Mouse (Mus musculus) gastrocnemius, postnatal 14 days (tissue): ENCODE results near the gene Gm10295. TPM values are rescaled to one million over a fixed set of nuclear protein-coding genes. Genes with fewer than 3 reads are reported as not detected.

Source experiments
- DNase-seq: peaks from one replicate; pipeline ENCODE4 v3.0.0; 2021; ENCODE audit warnings: mixed read lengths
- intact Hi-C: fragments of 180-260 bp; cut with DNase I; formaldehyde crosslinking; loops from one replicate; pipeline ENCODE4 v1.15.1; 2025; ENCODE audit warnings: low total_unique reads
- long read RNA-seq, 2 experiments: library from polyadenylated mRNA; stranded (forward); transcript quantifications; one replicate each; pipeline ENCODE4 v2.0.0; 2021
- total RNA-seq, 2 experiments: library from RNA; stranded (reverse); gene quantifications; 2 replicates each; pipeline ENCODE4 v1.2.3; 2021

Gm10295 gene
- total RNA-seq, result not detected
- long read RNA-seq, experiment 1, result 0 reads
- long read RNA-seq, experiment 2, result 0 reads

DNA sequence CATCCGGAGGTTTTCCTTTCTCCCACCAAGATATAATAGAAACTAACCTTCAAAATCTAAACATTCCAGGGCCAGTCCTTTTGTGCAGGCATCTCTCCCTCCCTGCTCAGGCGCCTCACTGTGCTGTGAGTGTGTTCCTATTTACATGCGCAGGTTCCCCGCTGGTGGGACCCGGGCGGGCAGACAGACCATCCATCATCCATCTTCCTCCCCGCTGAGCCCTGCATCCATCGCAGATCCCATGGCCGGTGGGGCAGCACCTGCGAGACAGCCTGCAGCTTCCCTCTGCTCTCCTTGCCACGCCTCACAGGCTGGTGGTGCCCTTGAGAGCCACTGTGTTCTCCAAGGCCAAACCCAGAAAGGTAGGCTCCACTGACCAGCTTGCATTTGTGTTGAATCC, at the start of gene Gm10295:
TSS of gene Gm10295 (minus strand) at position 122 of the 400 bp plus-strand sequence.
- intact Hi-C loops, result no loop called here
- DNase-seq, result no peak

DNA sequence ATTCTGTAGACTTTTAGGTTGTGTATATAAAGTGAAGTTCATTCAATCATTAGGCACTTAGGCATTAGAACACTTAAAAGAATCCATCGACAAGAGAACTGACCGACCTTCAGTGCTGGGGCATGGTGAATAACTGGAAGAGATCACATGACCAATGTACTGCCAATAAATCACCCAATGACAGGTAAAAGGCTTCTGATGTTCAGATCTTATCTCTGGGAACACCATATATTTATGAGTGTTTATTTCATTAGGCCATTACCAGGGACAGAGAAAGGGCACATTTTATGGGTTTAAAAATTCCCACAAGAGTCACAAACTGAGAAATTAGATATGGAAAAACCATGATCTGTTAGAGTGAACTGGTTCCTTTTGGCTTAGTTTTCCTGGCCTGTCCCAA, 49.7 kb upstream of the Gm10295 start:
- intact Hi-C loops, result no loop called here
- DNase-seq, result no peak

DNA sequence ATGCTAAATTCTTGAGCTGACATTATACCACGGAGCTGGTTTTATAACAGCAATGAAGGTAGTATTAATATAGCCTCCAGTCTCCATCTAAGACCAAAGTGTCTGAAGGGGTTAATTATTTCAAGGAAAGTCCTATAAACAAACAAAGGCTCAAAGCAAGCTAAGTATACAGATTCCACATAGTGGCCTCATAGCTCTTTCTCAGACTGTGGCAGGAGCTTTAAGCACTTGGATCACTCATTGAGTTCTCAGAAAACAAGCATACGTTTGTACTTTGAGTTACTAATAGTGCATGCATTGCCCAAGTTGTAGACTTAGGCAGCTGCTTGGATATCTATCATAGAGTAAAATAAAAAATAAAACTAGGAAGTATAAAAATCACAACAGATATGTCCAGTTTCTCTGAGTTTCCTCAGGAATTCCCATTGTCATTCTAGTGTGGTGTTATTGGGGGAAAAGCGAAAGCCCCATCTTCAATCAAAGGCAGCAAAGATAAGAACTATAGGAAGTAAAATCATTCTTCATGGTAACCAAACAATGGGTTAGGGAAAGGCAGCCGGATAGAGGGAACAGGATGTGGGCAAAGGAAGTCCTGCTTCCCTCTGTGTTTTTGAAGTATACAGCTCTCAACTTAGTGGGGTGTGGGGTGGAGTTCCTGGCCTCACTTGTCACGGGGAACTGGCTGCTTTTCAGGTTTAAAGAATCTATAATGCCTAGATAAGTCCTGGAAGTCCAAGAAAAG, 48.8 kb upstream of the Gm10295 start:
- intact Hi-C loops, result no loop called here
- DNase-seq, result no peak

DNA sequence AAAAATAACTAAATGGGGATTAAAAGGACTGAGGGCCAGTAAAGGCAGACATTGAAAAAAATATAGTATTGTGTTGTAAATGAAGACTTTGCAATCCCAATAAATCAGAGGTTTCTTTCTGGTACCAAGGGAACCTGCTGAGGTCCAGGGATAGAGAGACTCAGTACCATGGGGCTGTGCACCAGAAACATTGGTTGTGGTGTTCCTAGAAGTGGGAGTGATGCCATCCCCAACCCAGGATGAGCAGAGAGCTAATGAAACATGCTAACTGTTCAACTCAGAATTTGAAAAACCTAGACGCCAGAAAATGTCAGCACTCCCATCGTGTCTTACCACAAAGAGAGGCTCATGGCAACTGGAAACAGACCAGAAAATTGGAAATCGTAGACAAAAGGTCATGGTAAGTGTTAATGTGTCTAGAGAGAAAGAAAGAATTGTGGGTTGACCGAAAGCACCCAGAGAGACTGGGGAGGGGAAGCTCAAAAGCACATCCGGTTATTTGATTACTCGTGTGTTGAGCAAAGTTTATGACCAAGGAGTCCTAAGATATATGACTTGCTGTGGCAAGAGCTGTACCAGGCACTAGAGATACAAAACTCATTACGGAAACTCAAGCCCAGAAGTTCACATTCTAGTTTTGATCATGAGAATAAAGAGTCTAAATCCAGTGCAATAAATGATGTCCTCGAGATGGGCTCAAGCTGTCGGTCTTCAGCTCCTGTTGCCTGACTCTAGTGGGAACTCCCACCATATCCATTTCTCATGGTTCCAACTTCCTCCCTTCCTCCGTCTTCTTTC, 47.9 kb upstream of the Gm10295 start:
- intact Hi-C loops, result no loop called here

DNA sequence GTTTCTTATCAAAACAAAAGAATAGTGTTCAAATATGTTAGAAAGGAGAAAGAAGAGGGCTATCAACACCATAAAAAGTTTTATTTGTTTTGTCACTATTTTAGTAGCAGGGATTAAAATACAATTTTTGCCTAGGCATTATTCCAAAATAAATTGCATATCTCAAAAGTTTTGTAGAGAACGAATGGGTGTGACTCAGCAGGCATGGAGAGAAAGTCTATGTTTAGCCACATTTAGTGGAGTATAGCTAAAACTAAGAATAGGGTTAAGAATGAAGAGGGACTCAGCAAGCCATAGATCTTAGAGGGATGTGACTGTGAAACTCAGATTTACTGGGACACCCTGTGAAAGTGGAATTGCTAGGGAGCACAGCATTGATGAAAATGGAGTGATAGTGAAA, 47.1 kb upstream of the Gm10295 start:
- intact Hi-C loops, result no loop called here
- no peak for DNase-seq

More for the DNA sequence above, 47.9 kb upstream of the Gm10295 start:
- no peak for DNase-seq

DNA sequence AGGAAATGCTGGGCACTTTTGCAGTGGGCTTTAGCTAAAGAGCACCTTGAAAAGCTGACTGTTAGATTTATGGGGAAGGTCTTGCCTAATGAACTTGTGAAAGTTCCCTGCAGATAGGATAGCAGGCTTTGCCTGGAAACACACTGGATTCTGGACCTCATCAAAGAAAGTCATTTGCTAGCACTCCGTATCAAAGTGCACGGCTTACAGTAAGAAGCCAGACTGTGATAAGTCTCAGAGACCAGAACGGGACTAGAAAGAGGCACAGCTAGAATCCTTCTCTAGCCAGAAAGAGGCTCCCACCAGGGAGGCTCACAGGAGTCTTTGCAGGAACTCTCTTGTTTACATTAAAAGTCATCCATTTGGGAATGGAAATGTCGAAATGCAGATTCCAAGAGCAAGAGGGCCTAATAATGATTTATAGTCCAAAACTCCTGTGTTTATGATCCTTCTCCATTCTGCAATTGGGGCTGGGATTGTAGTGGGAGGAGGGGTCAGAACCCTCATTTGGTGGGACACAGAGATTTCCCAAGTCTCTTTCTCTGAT, 41.6 kb upstream of the Gm10295 start:
- DNase-seq, result no peak
- intact Hi-C loops, result no loop called here

DNA sequence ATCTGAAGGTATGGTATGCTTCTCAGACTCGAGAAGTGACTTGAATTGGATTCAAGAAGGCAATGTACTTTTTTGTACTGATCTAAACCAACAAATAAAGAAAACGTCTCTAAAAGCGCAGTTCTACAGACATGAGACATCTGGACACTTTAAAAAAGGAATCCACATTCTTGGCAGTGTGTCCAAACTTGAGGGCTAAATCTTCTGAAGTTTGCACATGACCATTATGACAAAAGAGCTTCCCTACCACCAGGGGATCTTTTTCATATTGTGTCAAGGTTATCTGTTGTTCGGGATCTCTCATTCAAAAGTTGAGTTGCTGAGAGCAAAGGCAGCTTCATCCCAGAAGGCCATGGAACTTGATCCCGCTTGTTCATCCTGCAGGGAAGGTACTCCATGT, 40.0 kb upstream of the Gm10295 start:
- DNase-seq, result no peak
- intact Hi-C loops, result no loop called here

DNA sequence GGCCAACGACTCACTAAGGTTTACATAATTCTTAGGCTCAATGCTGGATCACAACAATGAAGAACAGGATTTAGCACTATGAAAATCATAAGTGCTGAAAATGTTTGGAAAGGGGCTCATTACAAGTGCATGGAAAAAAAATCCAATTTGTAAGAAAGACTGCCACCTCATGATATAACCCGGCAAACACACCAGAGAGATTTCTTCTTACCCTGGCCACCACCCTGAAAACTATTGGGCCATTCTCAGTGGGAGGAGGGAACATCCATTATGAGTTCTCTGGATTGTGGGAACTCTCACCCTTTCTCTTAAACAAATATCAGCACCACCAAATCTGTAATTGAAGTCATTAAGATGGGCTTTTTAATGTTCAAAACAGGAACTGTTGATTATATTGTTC, 39.0 kb upstream of the Gm10295 start:
- DNase-seq, result no peak
- intact Hi-C loops, result no loop called here

DNA sequence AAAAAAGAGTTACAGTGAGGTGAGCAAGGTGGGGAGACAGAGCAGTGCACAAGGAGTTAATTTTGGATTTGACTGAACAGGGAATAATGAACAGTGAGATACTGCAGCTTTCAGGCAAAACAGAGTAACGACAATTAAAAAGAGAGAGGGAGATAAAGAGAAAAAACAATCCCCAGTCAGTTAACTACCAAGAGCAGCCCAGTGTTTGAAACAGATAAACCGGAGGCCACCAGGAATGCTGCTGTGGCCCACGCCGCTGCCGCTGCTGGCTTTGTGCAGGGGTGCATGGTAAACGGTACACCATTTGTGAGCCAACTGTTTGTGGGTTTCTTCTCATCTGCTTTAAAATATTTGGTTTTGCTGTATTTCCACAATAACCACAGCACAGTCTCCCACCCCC, 34.8 kb upstream of the Gm10295 start:
- DNase-seq, result no peak

DNA sequence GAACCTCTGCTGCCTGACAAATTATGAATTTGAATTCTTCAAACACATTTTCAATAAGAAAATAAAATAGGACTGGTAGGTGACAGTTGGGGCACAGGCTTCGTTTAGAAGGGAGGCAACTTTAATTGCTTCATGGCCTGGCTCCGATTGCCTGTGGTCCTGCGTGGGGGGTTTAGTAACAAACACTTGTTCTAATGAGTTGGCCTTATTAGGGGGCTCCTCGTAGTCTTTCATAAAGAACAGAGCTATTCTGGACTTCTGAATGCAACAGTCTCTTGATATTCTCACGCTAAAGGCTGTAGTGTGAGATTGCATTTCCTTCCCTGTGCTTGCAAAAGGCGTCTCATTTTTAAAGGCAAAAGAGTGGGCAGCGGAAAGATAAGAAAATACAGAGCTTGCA, 33.6 kb upstream of the Gm10295 start:
- DNase-seq, result no peak
- intact Hi-C loops, result no loop called here

More for the DNA sequence above, 34.8 kb upstream of the Gm10295 start:
- intact Hi-C loops, result no loop called here

DNA sequence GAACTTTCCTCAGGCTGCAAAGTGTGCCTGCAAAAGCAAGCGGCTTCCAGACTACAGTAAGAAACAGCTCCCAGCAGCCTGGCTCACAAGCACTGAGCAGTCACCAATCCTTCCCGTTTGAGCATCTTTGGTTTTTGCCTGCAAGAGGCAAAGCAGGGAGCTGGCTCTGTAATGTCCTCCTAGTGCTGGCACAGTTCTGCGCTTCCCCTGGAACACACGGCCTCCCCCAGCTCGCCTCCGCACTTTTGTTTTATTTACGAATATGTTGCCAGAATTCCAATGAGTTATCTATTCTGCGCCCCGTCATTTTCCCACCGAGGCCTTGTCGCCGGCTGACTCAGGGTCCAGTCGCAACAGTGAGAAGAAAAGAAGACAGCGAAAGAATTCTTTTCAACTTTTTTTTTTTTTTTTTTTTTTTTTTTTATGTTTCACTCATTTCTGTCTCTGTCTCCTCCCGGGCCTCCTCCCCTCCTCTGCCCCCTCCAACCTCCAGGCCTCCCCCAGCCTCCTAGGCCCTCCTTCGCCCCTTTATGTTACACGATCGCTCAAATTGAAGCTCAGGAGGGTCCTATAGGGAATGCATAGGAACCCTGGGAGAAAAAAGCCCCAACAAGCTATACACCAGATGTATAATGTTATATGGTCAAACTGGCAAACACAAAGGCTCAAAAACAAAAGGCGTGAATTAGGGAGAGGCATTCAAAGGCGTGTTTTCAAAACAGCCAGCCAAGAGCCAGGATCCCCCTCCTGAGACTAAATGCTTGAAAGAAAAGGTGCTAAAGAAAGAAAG, 32.3 kb upstream of the Gm10295 start:
- DNase-seq, result peak; percentile 8
- intact Hi-C loops, result no loop called here

DNA sequence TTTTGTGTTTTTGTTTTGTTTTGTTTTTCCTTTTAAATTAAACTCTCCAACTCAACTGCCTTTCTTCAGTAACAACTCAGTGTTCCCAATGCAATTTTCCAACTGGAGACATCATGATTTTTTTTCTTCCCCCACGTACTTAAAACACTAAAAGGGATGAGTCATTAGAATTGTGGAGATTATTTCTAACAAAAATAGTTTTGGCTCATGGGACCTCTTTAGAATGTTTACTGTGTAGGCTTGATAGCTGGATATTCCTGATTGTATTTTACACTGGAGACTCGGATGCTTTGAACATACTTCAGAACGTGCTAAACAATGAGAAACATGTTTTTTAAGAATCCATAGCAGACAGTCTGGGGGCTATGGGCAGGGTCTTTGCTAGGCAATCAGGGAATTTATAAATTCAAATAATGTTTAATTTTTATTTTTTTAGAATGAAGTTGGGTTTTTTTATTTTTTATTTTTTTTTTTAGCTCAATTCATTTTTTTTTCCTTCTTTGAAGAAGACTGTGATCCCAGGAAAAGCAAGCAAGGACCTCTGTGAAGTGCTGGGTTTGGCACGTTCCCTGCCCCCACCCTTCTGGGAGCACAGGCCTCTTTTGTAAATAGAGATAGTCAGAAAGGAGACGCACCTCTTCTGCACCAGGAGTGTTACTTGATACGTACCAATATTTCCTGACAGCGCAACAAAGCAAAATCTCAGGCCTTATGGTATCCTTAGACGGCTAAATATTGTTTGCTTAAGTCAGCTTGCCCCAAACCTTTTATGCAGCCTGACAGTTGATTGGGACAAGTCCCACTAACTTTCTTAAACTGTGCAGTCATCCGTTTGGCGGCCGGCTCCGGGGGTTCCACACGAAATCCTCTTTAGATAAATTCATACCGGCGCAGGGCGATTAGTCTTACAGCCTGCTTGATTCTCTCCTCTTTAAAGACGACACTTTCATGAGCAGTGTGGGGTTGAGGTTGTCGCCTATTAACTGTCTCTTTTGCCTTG, 28.8 kb upstream of the Gm10295 start:
- intact Hi-C loops, result no loop called here
- DNase-seq, result no peak

DNA sequence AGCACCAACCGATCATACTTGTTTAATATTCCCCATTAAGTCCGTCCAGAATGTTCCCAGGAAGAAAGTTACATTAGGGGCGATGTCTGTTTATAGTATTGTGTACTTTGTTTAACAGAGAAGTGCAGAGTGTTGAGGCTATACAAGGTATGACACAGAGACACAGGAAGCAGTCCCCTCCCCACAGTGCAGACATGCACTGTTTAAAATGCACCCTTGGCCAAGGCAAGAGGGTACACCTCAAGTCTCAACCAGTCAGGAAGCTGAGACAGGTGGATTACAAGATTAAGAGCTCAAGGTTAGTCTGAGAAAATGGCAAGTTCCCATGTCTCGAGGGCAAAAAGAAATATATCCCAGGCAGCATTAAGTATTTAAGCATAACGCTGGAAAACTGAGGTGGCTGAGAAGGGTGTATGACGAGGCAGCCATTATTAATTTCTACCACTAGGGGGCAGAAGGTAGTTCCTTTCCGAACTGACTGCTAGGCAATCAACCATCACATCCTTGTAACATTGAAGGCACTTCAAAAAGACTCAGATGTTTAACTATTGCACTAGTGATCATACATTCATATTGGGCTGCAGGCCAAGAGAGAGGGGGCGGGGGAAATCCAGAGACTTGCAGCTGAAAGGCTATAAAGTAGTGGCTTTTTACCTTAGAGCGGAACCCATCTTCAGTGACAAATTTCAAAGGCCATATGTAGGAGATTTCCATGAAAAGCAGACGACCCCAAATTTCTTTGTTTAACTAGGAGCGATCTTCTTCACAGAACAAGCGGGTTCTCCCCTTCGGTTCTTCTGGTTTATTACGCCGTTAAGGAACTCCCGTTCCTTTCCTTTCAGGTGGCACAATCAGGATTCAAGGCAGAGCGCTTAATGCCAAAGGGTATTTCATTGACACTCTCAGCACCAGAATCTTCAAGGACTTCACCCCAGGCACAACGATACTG, 27.8 kb upstream of the Gm10295 start:
- peak; percentile 8 for DNase-seq
- intact Hi-C loops, result no loop called here

DNA sequence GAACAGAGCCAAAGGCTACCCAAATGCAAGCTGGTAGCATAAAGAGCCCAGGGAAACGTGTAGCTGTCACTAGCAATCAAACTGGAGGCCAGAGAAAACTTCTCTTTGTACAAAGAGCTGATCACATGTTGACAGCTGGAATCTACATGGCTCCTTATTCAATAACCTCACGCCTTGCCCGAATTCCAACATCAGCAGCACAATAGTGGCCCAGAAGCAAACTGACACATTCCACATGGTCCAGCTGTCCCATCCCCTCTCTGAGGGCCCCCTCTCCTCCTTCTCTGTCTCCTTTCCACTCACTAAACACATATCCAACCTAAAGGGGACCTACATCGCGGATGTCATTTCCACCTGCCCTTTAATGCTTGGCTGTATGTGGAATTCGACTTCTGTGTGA, 26.7 kb upstream of the Gm10295 start:
- intact Hi-C loops, result no loop called here
- DNase-seq, result no peak

DNA sequence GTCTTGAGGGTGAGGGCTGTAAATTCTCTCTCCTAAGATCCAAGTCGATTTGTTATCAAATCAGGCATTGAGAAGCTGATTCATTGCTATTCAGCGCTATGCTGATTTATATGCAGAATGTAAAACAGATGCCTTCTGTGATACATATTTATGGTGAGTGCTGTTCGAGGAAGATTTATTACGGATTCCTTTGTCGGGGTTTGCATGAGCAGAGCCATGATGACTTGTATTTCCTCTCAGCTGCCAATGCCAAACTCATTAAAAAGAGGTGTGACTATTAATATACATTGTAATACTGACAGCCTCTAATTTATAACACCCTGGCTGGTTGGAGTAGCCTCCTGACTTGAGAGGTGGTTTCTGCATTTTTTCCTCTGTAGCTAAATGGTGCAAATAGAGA, 22.8 kb upstream of the Gm10295 start:
- DNase-seq, result no peak
- intact Hi-C loops, result no loop called here

DNA sequence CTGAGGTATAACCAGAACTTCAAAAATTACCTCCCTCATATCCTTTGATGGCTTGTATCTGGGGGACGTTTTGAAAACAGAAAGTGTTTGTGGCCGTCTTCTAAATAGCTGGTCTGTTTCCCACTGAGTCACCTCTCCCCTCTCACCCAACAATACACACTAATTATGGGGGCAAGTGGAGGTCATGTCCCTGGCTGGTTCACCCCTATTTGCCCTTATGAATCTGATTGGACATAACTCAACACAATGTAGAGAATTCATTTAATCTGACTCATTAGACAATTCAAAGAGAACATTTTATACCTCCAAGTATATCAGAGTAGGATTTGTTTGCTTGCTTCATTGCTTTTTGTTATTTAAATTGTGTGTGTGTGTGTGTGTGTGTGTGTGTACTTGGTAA, 20.6 kb upstream of the Gm10295 start:
- DNase-seq, result no peak
- intact Hi-C loops, result no loop called here

DNA sequence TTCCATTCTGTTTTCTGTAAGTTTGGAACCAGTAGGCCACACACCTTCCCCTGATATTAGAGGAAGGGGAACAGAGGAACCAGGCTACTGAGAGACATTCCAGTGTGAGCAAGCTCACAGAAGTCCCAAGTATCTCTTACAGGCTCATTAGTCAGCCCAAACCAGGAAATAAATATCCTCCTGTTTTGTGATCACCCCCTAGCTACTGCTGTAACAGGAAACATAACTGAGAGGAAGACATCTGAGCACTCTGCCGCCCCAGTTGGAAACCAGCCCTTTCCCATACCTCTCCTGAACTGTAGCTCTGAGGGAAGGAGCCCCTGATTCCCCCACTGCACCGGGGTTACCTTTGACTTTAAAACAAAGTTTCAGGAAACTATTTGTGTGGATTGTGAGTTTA, 19.5 kb upstream of the Gm10295 start:
- intact Hi-C loops, result no loop called here
- DNase-seq, result no peak

DNA sequence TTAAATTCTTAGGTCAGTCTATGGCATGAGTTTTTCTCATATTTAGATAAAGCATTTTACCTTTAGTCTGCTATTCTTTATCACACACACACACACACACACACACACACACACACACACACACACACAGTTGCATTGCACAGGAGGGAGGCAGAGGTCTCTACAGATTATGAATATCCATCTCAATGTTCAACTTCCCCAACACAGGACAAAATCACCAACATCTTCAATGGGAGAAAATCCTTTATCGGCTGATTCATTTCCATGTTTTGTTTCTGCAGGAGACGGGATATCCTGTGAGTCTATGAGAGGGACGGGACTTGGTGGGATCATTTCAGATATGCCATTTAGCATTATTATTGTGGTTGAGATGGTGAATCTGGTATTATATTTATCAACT, 18.8 kb upstream of the Gm10295 start:
- intact Hi-C loops, result no loop called here
- no peak for DNase-seq
